Mouse (Mus musculus): ENCODE measurements around the gene Map3k14.

Map3k14 gene

GRCm38 (mm10) chr11:103271979-103272378, 4.7 kb upstream of the Map3k14 start:
- peak; percentile 45 for DNase-seq (ENCODE audit: low spot score)

- no peak for DNase-seq (ENCODE audit: low spot score)
Measured at GRCm38 (mm10) chr11:103269426-103269825, 2.2 kb upstream of the Map3k14 start.

GRCm38 (mm10) chr11:103268905-103269304, 1.6 kb upstream of the Map3k14 start:
- DNase-seq (ENCODE audit: low spot score) = no peak

GRCm38 (mm10) chr11:103268350-103268749, 1.1 kb upstream of the Map3k14 start:
- no peak for DNase-seq (ENCODE audit: low spot score)

- DNase-seq (ENCODE audit: low spot score) = no peak
Measured at GRCm38 (mm10) chr11:103266729-103267345, 435 bp downstream of the Map3k14 start.

GRCm38 (mm10) chr11:103265856-103266255, 1.4 kb downstream of the Map3k14 start:
- no peak for DNase-seq (ENCODE audit: low spot score)

GRCm38 (mm10) chr11:103265211-103265610, 2.1 kb downstream of the Map3k14 start:
- DNase-seq (ENCODE audit: low spot score) = no peak

- DNase-seq (ENCODE audit: low spot score) = no peak
Measured at GRCm38 (mm10) chr11:103264427-103265005, 2.8 kb downstream of the Map3k14 start.

GRCm38 (mm10) chr11:103263551-103263950, 3.7 kb downstream of the Map3k14 start:
- no peak for DNase-seq (ENCODE audit: low spot score)

- peak; percentile 36 for DNase-seq (ENCODE audit: low spot score)
Measured at GRCm38 (mm10) chr11:103262412-103263267, 4.6 kb downstream of the Map3k14 start.

GRCm38 (mm10) chr11:103261671-103262411, 5.4 kb downstream of the Map3k14 start:
- no peak for DNase-seq (ENCODE audit: low spot score)

GRCm38 (mm10) chr11:103260515-103261192, 6.6 kb downstream of the Map3k14 start:
- no peak for DNase-seq (ENCODE audit: low spot score)

GRCm38 (mm10) chr11:103260034-103260433, 7.2 kb downstream of the Map3k14 start:
- no peak for DNase-seq (ENCODE audit: low spot score)

GRCm38 (mm10) chr11:103257938-103258481, 9.3 kb downstream of the Map3k14 start:
- DNase-seq (ENCODE audit: low spot score) = no peak

- no peak for DNase-seq (ENCODE audit: low spot score)
Measured at GRCm38 (mm10) chr11:103253605-103254004, 13.7 kb downstream of the Map3k14 start.

GRCm38 (mm10) chr11:103252380-103252779, 14.9 kb downstream of the Map3k14 start:
- DNase-seq (ENCODE audit: low spot score) = no peak

- no peak for DNase-seq (ENCODE audit: low spot score)
Measured at GRCm38 (mm10) chr11:103250324-103250723, 16.9 kb downstream of the Map3k14 start.

- DNase-seq (ENCODE audit: low spot score) = no peak
Measured at GRCm38 (mm10) chr11:103249509-103249908, 17.8 kb downstream of the Map3k14 start.

- DNase-seq (ENCODE audit: low spot score) = no peak
Measured at GRCm38 (mm10) chr11:103248837-103249236, 18.4 kb downstream of the Map3k14 start.

- DNase-seq (ENCODE audit: low spot score) = no peak
Measured at GRCm38 (mm10) chr11:103247504-103248177, 19.6 kb downstream of the Map3k14 start.
